Mouse (Mus musculus): Measurements from ENCODE around the gene Optn.

GRCm38 (mm10) chr2:5062496-5063298 lies 1.2 kb downstream of the Optn start:
- TF ChIP-seq POLR2A (IDR thresholded peaks at IDR 0.05; ENCODE audit: extremely low read depth, insufficient read depth, low read length) (peak; percentile 41; the same call in 1 of the 2 replicates), CTCF (IDR thresholded peaks at IDR 0.05; ENCODE audit: low read depth, low read length) (no peak)
